Mouse (Mus musculus) Patski (cell line): ENCODE measurements at regions not wholly inside any gene's neighbourhood (a gene's known extent, or its start where the extent isn't known, plus 50 kb on each side); places are given as distances from the start of the nearest gene placed in this dataset.

Source experiments
- ATAC-seq: fragments of 100-300 bp; one replicate; pipeline ENCODE4 v1.8.0; 2021
- CTCF ChIA-PET: fragments of 350-600 bp; sonication (Branson Sonifier 250); formaldehyde crosslinking; loops from one replicate; lab custom pipeline; 2022; ENCODE audit warnings: inconsistent platforms; lab: Charles Lee
- POLR2A ChIA-PET: fragments of 350-600 bp; sonication (Branson Sonifier 250); formaldehyde crosslinking; loops from one replicate; lab custom pipeline; 2022; ENCODE audit warnings: antibody characterized with exemption, inconsistent platforms; lab: Charles Lee
- DNase-seq: peaks from one replicate; pipeline ENCODE4 v3.0.0-alpha.2; 2011; ENCODE audit warnings: low read depth, low spot score
- H3K27me3 ChIP-seq: fragments of 371-371 bp; one replicate; pipeline ENCODE4 v1.5.1; 2021
- CTCF ChIP-seq: fragments of 100-300 bp; IDR thresholded peaks from one replicate; pipeline ENCODE4 v1.5.1; 2021
- in situ Hi-C: fragments of 300-500 bp; cut with MboI; formaldehyde crosslinking; loops from 3 replicates; pipeline ENCODE4 v1.11.1; 2018; ENCODE audit warnings: low pct_unique_long_range_greater_than_20kb, mixed read lengths

GRCm38 (mm10) chr17:88362404-88362803 lies 78.1 kb upstream of the Foxn2 start:
- in situ Hi-C loops: no loop called here
- CTCF ChIA-PET: interaction anchor here (1.4 kb wide), 1 partner anchor 10 kb away, joined by 3 read pairs; no protein-coding TSS in a partner anchor
- POLR2A ChIA-PET: interaction anchor here (0.5 kb wide), 1 partner anchor 46 kb away, joined by 3 read pairs; no protein-coding TSS in a partner anchor
- no peak for TF ChIP-seq CTCF
- DNase-seq (no peak), ATAC-seq (no peak)
- H3K27me3 ChIP-seq: no peaks in the 10 kb centered on the region

- no peak for TF ChIP-seq CTCF
- in situ Hi-C loops: no loop called here
- DNase-seq (no peak), ATAC-seq (no peak)
- H3K27me3 ChIP-seq: no peaks in the 10 kb centered on the region
- ChIA-PET POLR2A (no interaction called here), CTCF (no interaction called here)
Observed at GRCm38 (mm10) chr17:88367876-88368275, 72.6 kb upstream of the Foxn2 start.

GRCm38 (mm10) chr17:88369971-88370370 lies 70.5 kb upstream of the Foxn2 start:
- DNase-seq (no peak), ATAC-seq (no peak)
- ChIA-PET POLR2A (no interaction called here), CTCF (no interaction called here)
- in situ Hi-C loops: no loop called here
- no peaks in the 10 kb centered on the region for H3K27me3 ChIP-seq
- TF ChIP-seq CTCF: no peak

GRCm38 (mm10) chr17:88370676-88371075 lies 69.8 kb upstream of the Foxn2 start:
- DNase-seq: no peak
- POLR2A ChIA-PET: interaction anchor here (0.6 kb wide), 1 partner anchor 71 kb away, joined by 5 read pairs; no protein-coding TSS in a partner anchor
- CTCF ChIA-PET: no interaction called here
- in situ Hi-C loops: no loop called here
- no peak for TF ChIP-seq CTCF
- H3K27me3 ChIP-seq: no peaks in the 10 kb centered on the region
- ATAC-seq: no peak

- no peaks in the 10 kb centered on the region for H3K27me3 ChIP-seq
- no peak for DNase-seq
- in situ Hi-C loops: no loop called here
- no peak for ATAC-seq
- TF ChIP-seq CTCF: peak; percentile 39
- ChIA-PET POLR2A (no interaction called here), CTCF (no interaction called here)
Observed at GRCm38 (mm10) chr17:88378505-88378904, 62.0 kb upstream of the Foxn2 start.

GRCm38 (mm10) chr17:88379389-88379788 lies 61.1 kb upstream of the Foxn2 start:
- POLR2A ChIA-PET: no interaction called here
- DNase-seq (no peak), ATAC-seq (no peak)
- CTCF ChIA-PET: no interaction called here
- H3K27me3 ChIP-seq: no peaks in the 10 kb centered on the region
- TF ChIP-seq CTCF: no peak
- in situ Hi-C loops: no loop called here

GRCm38 (mm10) chr17:88381106-88381505 lies 59.4 kb upstream of the Foxn2 start:
- in situ Hi-C loops: no loop called here
- TF ChIP-seq CTCF: no peak
- DNase-seq: no peak

GRCm38 (mm10) chr17:88383447-88383846 lies 57.1 kb upstream of the Foxn2 start:
- no peak for TF ChIP-seq CTCF
- in situ Hi-C loops: no loop called here
- no peaks in the 10 kb centered on the region for H3K27me3 ChIP-seq
- ATAC-seq: no peak
- ChIA-PET CTCF (no interaction called here), POLR2A (no interaction called here)
- no peak for DNase-seq

More at GRCm38 (mm10) chr17:88381106-88381505, 59.4 kb upstream of the Foxn2 start:
- POLR2A ChIA-PET: no interaction called here
- CTCF ChIA-PET: no interaction called here
- H3K27me3 ChIP-seq: no peaks in the 10 kb centered on the region
- ATAC-seq: no peak

GRCm38 (mm10) chr17:88388441-88388951 lies 52.0 kb upstream of the Foxn2 start:
- ATAC-seq (no peak), DNase-seq (no peak)
- H3K27me3 ChIP-seq: no peaks in the 10 kb centered on the region
- in situ Hi-C loops: no loop called here
- no peak for TF ChIP-seq CTCF
- ChIA-PET POLR2A (interaction anchor here (0.8 kb wide), 1 partner anchor 26 kb away, joined by 5 read pairs; no protein-coding TSS in a partner anchor), CTCF (no interaction called here)

GRCm38 (mm10) chr17:88389668-88390461 lies 50.6 kb upstream of the Foxn2 start:
- POLR2A ChIA-PET: no interaction called here

More at GRCm38 (mm10) chr17:88389668-88390461, 50.6 kb upstream of the Foxn2 start:
- CTCF ChIA-PET: interaction anchor here (1.1 kb wide), 1 partner anchor 10 kb away, joined by 3 read pairs; no protein-coding TSS in a partner anchor
- no peak for ATAC-seq
- DNase-seq: no peak
- in situ Hi-C loops: no loop called here
- no peaks in the 10 kb centered on the region for H3K27me3 ChIP-seq
- no peak for TF ChIP-seq CTCF
